Mouse (Mus musculus) liver, postnatal 0 days (tissue): Measurements from ENCODE around the gene Rrnad1. TPM values are rescaled to one million over a fixed set of nuclear protein-coding genes. Genes with fewer than 3 reads are reported as not detected.
"Not testable (repeated sequence)": the region's sequence is repeated elsewhere in the genome, so short reads cannot be mapped to it uniquely, and the experiment has no call there.

Experiments
- ATAC-seq: fragments of 200-750 bp; cut with Nextera tagmentation; 2 replicates; pipeline ENCODE4 v1.8.0; 2017; ENCODE audit warnings: mild to moderate bottlenecking, moderate library complexity
- DNase-seq: peaks from one replicate; pipeline ENCODE4 v3.0.0-alpha.2; 2016
- H3K27ac ChIP-seq: fragments of 300-500 bp; sonication (generic); 2 replicates; pipeline ENCODE4 v1.5.1; 2014; ENCODE audit warnings: antibody characterized with exemption, moderate library complexity, mild to moderate bottlenecking, low read depth
- H3K27me3 ChIP-seq: fragments of 300-500 bp; sonication (generic); 2 replicates; pipeline ENCODE4 v1.6.1; 2014; ENCODE audit warnings: low read length, control low read depth, mixed read lengths; ENCODE audit not compliant: insufficient read depth
- H3K36me3 ChIP-seq: fragments of 300-500 bp; sonication (generic); replicated peaks from 2 replicates; pipeline ENCODE4 v1.6.1; 2014; ENCODE audit warnings: mild to moderate bottlenecking, control low read depth, low read length, moderate library complexity, mixed read lengths; ENCODE audit not compliant: insufficient read depth
- H3K4me1 ChIP-seq: fragments of 300-500 bp; sonication (generic); 2 replicates; pipeline ENCODE4 v1.6.1; 2014; ENCODE audit warnings: antibody characterized with exemption, mild to moderate bottlenecking, control low read depth; ENCODE audit not compliant: insufficient read depth
- H3K4me2 ChIP-seq: fragments of 300-500 bp; sonication (generic); 2 replicates; pipeline ENCODE4 v1.6.1; 2014; ENCODE audit warnings: low read depth, mild to moderate bottlenecking, low read length, moderate library complexity, mixed read lengths
- H3K4me3 ChIP-seq: fragments of 300-500 bp; sonication (generic); 2 replicates; pipeline ENCODE4 v1.5.1; 2014; ENCODE audit warnings: low read depth, low read length
- H3K9ac ChIP-seq: fragments of 300-500 bp; sonication (generic); replicated peaks from 2 replicates; pipeline ENCODE4 v1.6.1; 2014; ENCODE audit warnings: mild to moderate bottlenecking, moderate library complexity
- H3K9me3 ChIP-seq: fragments of 300-500 bp; sonication (generic); 2 replicates; pipeline ENCODE4 v1.6.1; 2016; ENCODE audit warnings: mild to moderate bottlenecking, control low read depth, low read length, mixed read lengths
- CTCF ChIP-seq: sonication (generic); IDR thresholded peaks from 2 replicates; pipeline ENCODE4 v1.5.1; 2016; ENCODE audit warnings: antibody characterized with exemption, low read depth
- EP300 ChIP-seq: IDR thresholded peaks from 2 replicates; pipeline ENCODE4 v1.6.1; 2016; ENCODE audit warnings: antibody characterized with exemption, low read depth, mild to moderate bottlenecking
- WGBS: fragments of 180-500 bp; shearing (Covaris S2); extraction: QIAGEN DNeasy Blood & Tissue Kit; methylation state at CpG from one replicate; pipeline ENCODE4 v1.1.7; 2014; ENCODE audit not compliant: insufficient replicate concordance; 5-methylcytosine and 5-hydroxymethylcytosine counted together
- polyA plus RNA-seq: library from polyadenylated mRNA; unstranded; fragments of >200 nt; fragmentation: Nextera tagmentation; extraction: Ambion mirVana; gene quantifications from 2 replicates; pipeline ENCODE4 v1.2.1, GENCODE M21; 2015

Rrnad1 gene
- polyA plus RNA-seq, 1 experiment from 2014 or later = 4.3 TPM

GRCm38 (mm10) chr3:87906981-87907857, 23.3 kb downstream of the Rrnad1 start:
- Histone ChIP-seq H3K4me3 (peak overlapping the region; percentile 94), H3K36me3 (no peaks in the 10 kb centered on the region; the same call in 1 of the 2 replicates), H3K9me3 (no peaks in the 10 kb centered on the region), H3K27ac (peak overlapping the region; percentile 87), H3K4me1 (peaks cover 45% of the 10 kb centered on the region), H3K4me2 (peak overlapping the region; percentile 87), H3K27me3 (no peaks in the 10 kb centered on the region), H3K9ac (peak overlapping the region; percentile 98)
- TF ChIP-seq CTCF = no peak
- no peak for TF ChIP-seq EP300
- DNase-seq (peak; percentile 58), ATAC-seq (no peak)
- under 1% methylated on average over 27 of the region's 27 CpGs for WGBS

- peak; percentile 11 for ATAC-seq
Measured at GRCm38 (mm10) chr3:87906601-87906980, 23.9 kb downstream of the Rrnad1 start.

GRCm38 (mm10) chr3:87905880-87906485, 24.5 kb downstream of the Rrnad1 start, which contains the start of gene Hdgf:
Gene Hdgf, plus strand, starts transcription at chr3:87906321.
- Histone ChIP-seq H3K4me1 (peaks cover 45% of the 10 kb centered on the region), H3K4me2 (peak within 1 kb of the TSS; percentile 87), H3K9me3 (no peaks in the 10 kb centered on the region), H3K9ac (peak within 1 kb of the TSS; percentile 98), H3K36me3 (no peaks in the 10 kb centered on the region; the same call in 1 of the 2 replicates), H3K4me3 (peak within 1 kb of the TSS; percentile 94), H3K27me3 (no peaks in the 10 kb centered on the region), H3K27ac (peak within 1 kb of the TSS; percentile 87)
- WGBS = 1% methylated on average over 37 of the region's 57 CpGs
- peak; percentile 96 for DNase-seq
- TF ChIP-seq EP300 (no peak; the same call in 1 of the 2 replicates), CTCF (peak; percentile 52)
- peak; percentile 87 for ATAC-seq

More at GRCm38 (mm10) chr3:87906601-87906980, 23.9 kb downstream of the Rrnad1 start:
- Histone ChIP-seq H3K9ac (peak overlapping the region; percentile 98), H3K4me1 (peaks cover 45% of the 10 kb centered on the region), H3K4me3 (peak overlapping the region; percentile 94), H3K36me3 (no peaks in the 10 kb centered on the region; the same call in 1 of the 2 replicates), H3K27me3 (no peaks in the 10 kb centered on the region), H3K9me3 (no peaks in the 10 kb centered on the region), H3K27ac (peak overlapping the region; percentile 87), H3K4me2 (peak overlapping the region; percentile 87)
- TF ChIP-seq EP300 (no peak), CTCF (no peak)
- DNase-seq = peak; percentile 68
- under 1% methylated on average over 33 of the region's 47 CpGs for WGBS

GRCm38 (mm10) chr3:87903821-87904220, 26.7 kb downstream of the Rrnad1 start:
- H3K9ac ChIP-seq = no peak overlapping the region
- DNase-seq = no peak

GRCm38 (mm10) chr3:87901959-87902358, 28.6 kb downstream of the Rrnad1 start:
- peaks cover 16% of the 10 kb centered on the region for H3K4me1 ChIP-seq
- WGBS = 57% methylated on average over 5 of the region's 6 CpGs
- peak overlapping the region; percentile 93 for H3K27ac ChIP-seq
- not testable (repeated sequence) for DNase-seq, H3K27me3 ChIP-seq, H3K36me3 ChIP-seq, H3K4me3 ChIP-seq, ATAC-seq, H3K9me3 ChIP-seq
- peak overlapping the region; percentile 63 for H3K4me2 ChIP-seq
- 0 out of 2 replicates have a peak overlapping the region, but pooled peaks have one; percentile 50 for H3K9ac ChIP-seq

More at GRCm38 (mm10) chr3:87903821-87904220, 26.7 kb downstream of the Rrnad1 start:
- Histone ChIP-seq H3K27me3 (no peaks in the 10 kb centered on the region), H3K4me1 (peaks cover 27% of the 10 kb centered on the region), H3K27ac (peak overlapping the region; percentile 57; the same call in 1 of the 2 replicates), H3K36me3 (no peaks in the 10 kb centered on the region), H3K9me3 (no peaks in the 10 kb centered on the region), H3K4me2 (no peak overlapping the region), H3K4me3 (no peak overlapping the region)
- ATAC-seq = no peak
- 70% methylated on average over 5 of the region's 5 CpGs for WGBS
- TF ChIP-seq CTCF = no peak
- TF ChIP-seq EP300 = no peak

- H3K4me1 ChIP-seq = peaks cover 16% of the 10 kb centered on the region
- H3K4me2 ChIP-seq = peak overlapping the region; percentile 63
- H3K27me3 ChIP-seq = no peaks in the 10 kb centered on the region
- no peaks in the 10 kb centered on the region for H3K9me3 ChIP-seq
- peak; percentile 63 for DNase-seq
- ATAC-seq = peak; percentile 59
- TF ChIP-seq CTCF (no peak), EP300 (peak; percentile 99)
- peak overlapping the region; percentile 7; the same call in 1 of the 2 replicates for H3K4me3 ChIP-seq
- no peaks in the 10 kb centered on the region for H3K36me3 ChIP-seq
- H3K27ac ChIP-seq = peak overlapping the region; percentile 93
- WGBS = 17% methylated on average over 1 of the region's 1 CpGs
- H3K9ac ChIP-seq = peak overlapping the region; percentile 50
Measured at GRCm38 (mm10) chr3:87901036-87901624, 29.4 kb downstream of the Rrnad1 start.
